Mouse (Mus musculus) brain, embryonic 14.5 days (tissue): ENCODE data around the gene Fgf22.

Source experiments
- CTCF ChIP-seq: fragments of 200-500 bp; IDR thresholded peaks from 2 replicates; pipeline ENCODE4 v1.5.1; 2012; ENCODE audit warnings: inconsistent platforms, mild to moderate bottlenecking, moderate library complexity, borderline replicate concordance; ENCODE audit not compliant: insufficient read depth, insufficient read length; ENCODE audit errors: extremely low read depth
- POLR2A ChIP-seq: fragments of 200-500 bp; IDR thresholded peaks from 2 replicates; pipeline ENCODE4 v1.6.1; 2012; ENCODE audit warnings: mild to moderate bottlenecking, inconsistent platforms, borderline replicate concordance; ENCODE audit not compliant: poor library complexity, insufficient read depth, insufficient read length, severe bottlenecking; ENCODE audit errors: extremely low read depth

GRCm38 (mm10) chr10:79707162-79707561 lies 47.7 kb upstream of the Fgf22 start:
- TF ChIP-seq CTCF: no peak
- no peak for TF ChIP-seq POLR2A
